Mouse (Mus musculus): ENCODE results near the gene Hoxb13. TPM values are rescaled to one million over a fixed set of nuclear protein-coding genes. Genes with fewer than 3 reads are reported as not detected.

The Hoxb13 gene
- polyA plus RNA-seq, 1 experiment: not detected

GRCm38 (mm10) chr11:96204351-96204750, 10.2 kb downstream of the Hoxb13 start:
- DNase-seq (ENCODE audit: low read depth): no peak

GRCm38 (mm10) chr11:96205426-96206131, 11.5 kb downstream of the Hoxb13 start:
- TF ChIP-seq CTCF (IDR thresholded peaks at IDR 0.05; ENCODE audit: borderline replicate concordance, extremely low read depth, insufficient read depth, insufficient read length): no peak
- TF ChIP-seq POLR2A (IDR thresholded peaks at IDR 0.05; ENCODE audit: borderline replicate concordance, extremely low read depth, insufficient read depth, insufficient read length, poor library complexity, severe bottlenecking): no peak
- DNase-seq (ENCODE audit: low read depth): no peak

More at GRCm38 (mm10) chr11:96204351-96204750, 10.2 kb downstream of the Hoxb13 start:
- no peak for TF ChIP-seq CTCF (IDR thresholded peaks at IDR 0.05; ENCODE audit: borderline replicate concordance, extremely low read depth, insufficient read depth, insufficient read length)
- no peak for TF ChIP-seq POLR2A (IDR thresholded peaks at IDR 0.05; ENCODE audit: borderline replicate concordance, extremely low read depth, insufficient read depth, insufficient read length, poor library complexity, severe bottlenecking)

GRCm38 (mm10) chr11:96223813-96224212, 29.7 kb downstream of the Hoxb13 start:
- TF ChIP-seq CTCF (IDR thresholded peaks at IDR 0.05; ENCODE audit: borderline replicate concordance, extremely low read depth, insufficient read depth, insufficient read length) (peak; percentile 27; the same call in 1 of the 2 replicates), POLR2A (IDR thresholded peaks at IDR 0.05; ENCODE audit: borderline replicate concordance, extremely low read depth, insufficient read depth, insufficient read length, poor library complexity, severe bottlenecking) (no peak)
- no peak for DNase-seq (ENCODE audit: low read depth)

GRCm38 (mm10) chr11:96227676-96228075, 33.6 kb downstream of the Hoxb13 start:
- TF ChIP-seq POLR2A (IDR thresholded peaks at IDR 0.05; ENCODE audit: borderline replicate concordance, extremely low read depth, insufficient read depth, insufficient read length, poor library complexity, severe bottlenecking): no peak
- no peak for TF ChIP-seq CTCF (IDR thresholded peaks at IDR 0.05; ENCODE audit: borderline replicate concordance, extremely low read depth, insufficient read depth, insufficient read length)
- no peak for DNase-seq (ENCODE audit: low read depth)

GRCm38 (mm10) chr11:96234906-96235305, 40.8 kb downstream of the Hoxb13 start:
- TF ChIP-seq POLR2A (IDR thresholded peaks at IDR 0.05; ENCODE audit: borderline replicate concordance, extremely low read depth, insufficient read depth, insufficient read length, poor library complexity, severe bottlenecking) (no peak), CTCF (IDR thresholded peaks at IDR 0.05; ENCODE audit: borderline replicate concordance, extremely low read depth, insufficient read depth, insufficient read length) (peak; percentile 87)
- peak; percentile 47 for DNase-seq (ENCODE audit: low read depth)

GRCm38 (mm10) chr11:96240211-96240610, 46.1 kb downstream of the Hoxb13 start:
- DNase-seq (ENCODE audit: low read depth): peak; percentile 65
- no peak for TF ChIP-seq POLR2A (IDR thresholded peaks at IDR 0.05; ENCODE audit: borderline replicate concordance, extremely low read depth, insufficient read depth, insufficient read length, poor library complexity, severe bottlenecking)
- peak; percentile 88 for TF ChIP-seq CTCF (IDR thresholded peaks at IDR 0.05; ENCODE audit: borderline replicate concordance, extremely low read depth, insufficient read depth, insufficient read length)

Other genes starting within 250 kb of the Hoxb13 start
- 11.9 and 13.4 TPM in 2 replicates for gene Igf2bp1, start 188.4 kb upstream of the Hoxb13 start, polyA plus RNA-seq (2012; rRNA removed)
- not detected in 2 replicates for gene Gip, start 169.8 kb upstream of the Hoxb13 start, polyA plus RNA-seq (2012; rRNA removed)
- 52.7 and 60.8 TPM in 2 replicates for gene Snf8, start 159.4 kb upstream of the Hoxb13 start, polyA plus RNA-seq (2012; rRNA removed)
- gene Ube2z, start 128.9 kb upstream of the Hoxb13 start, polyA plus RNA-seq (2012; rRNA removed): 57.9 and 62.6 TPM in 2 replicates
- 312 and 344 TPM in 2 replicates for gene Atp5g1, start 118.6 kb upstream of the Hoxb13 start, polyA plus RNA-seq (2012; rRNA removed)
- not detected in 2 replicates for gene Calcoco2, start 82.4 kb upstream of the Hoxb13 start, polyA plus RNA-seq (2012; rRNA removed)
- gene Ttll6, start 60.5 kb upstream of the Hoxb13 start, polyA plus RNA-seq (2012; rRNA removed): 0.71 and 0.86 TPM in 2 replicates
- 0.04 and 0.06 TPM in 2 replicates for gene Hoxb9, start 77.1 kb downstream of the Hoxb13 start, polyA plus RNA-seq (2012; rRNA removed)
- 0.38 and 19.0 TPM in 2 replicates for gene Hoxb8, start 87.6 kb downstream of the Hoxb13 start, polyA plus RNA-seq (2012; rRNA removed)
- gene Hoxb7, start 92.3 kb downstream of the Hoxb13 start, polyA plus RNA-seq (2012; rRNA removed): 0.11 and 2.4 TPM in 2 replicates
- gene Hoxb6, start 98.2 kb downstream of the Hoxb13 start, polyA plus RNA-seq (2012; rRNA removed): 0.68 and 14.3 TPM in 2 replicates
- gene Hoxb5, start 109.0 kb downstream of the Hoxb13 start, polyA plus RNA-seq (2012; rRNA removed): 3.3 and 43.9 TPM in 2 replicates
- 0.72 and 6.6 TPM in 2 replicates for gene Hoxb4, start 124.0 kb downstream of the Hoxb13 start, polyA plus RNA-seq (2012; rRNA removed)
- gene Hoxb3, start 129.0 kb downstream of the Hoxb13 start, polyA plus RNA-seq (2012; rRNA removed): 4.6 and 41.7 TPM in 2 replicates
- gene Hoxb2, start 156.2 kb downstream of the Hoxb13 start, polyA plus RNA-seq (2012; rRNA removed): 3.6 and 18.5 TPM in 2 replicates
- 0.04 TPM in 1 of 2 replicates, not detected in the other for gene Hoxb1, start 171.4 kb downstream of the Hoxb13 start, polyA plus RNA-seq (2012; rRNA removed)